Mouse (Mus musculus) monocyte, adult 59 days (primary cell): ENCODE results near the gene Fam53a. TPM values are rescaled to one million over a fixed set of nuclear protein-coding genes. Genes with fewer than 3 reads are reported as not detected.

ENCODE experiments used
- total RNA-seq, 2 experiments: library from RNA; stranded (reverse); gene quantifications; one replicate each; pipeline ENCODE4 v1.2.4; 2023

Fam53a gene
- 10 to 100 TPM; 20.6 to 25.2 TPM for total RNA-seq

GRCm38 (mm10) chr5:33629301-33629987 lies at the start of gene Fam53a, which contains the start of gene Gm9903:
Fam53a (minus strand) TSS chr5:33629635.
Gm9903 (plus strand) TSS chr5:33629925.

GRCm38 (mm10) chr5:33657787-33658663 lies 28.6 kb upstream of the Fam53a start, which contains the start of the genes Tacc3 and Tmem129:
Tacc3 (plus strand) TSS chr5:33658128.
Tmem129 (minus strand) TSS chr5:33658416.

GRCm38 (mm10) chr5:33651921-33652782 lies 22.7 kb upstream of the Fam53a start, which contains the start of gene Slbp:
Slbp (minus strand) TSS chr5:33652574.

Other genes starting within 250 kb of the Fam53a start
- not detected for gene Nkx1-1, start 195.7 kb downstream of the Fam53a start, total RNA-seq
- under 1 TPM in 1 of 2 experiments, not detected in 1; 0.45 TPM for gene Gm9903, start 290 bp upstream of the Fam53a start, total RNA-seq
- 10 to 100 TPM; 49.8 to 60.6 TPM for gene Slbp, start 22.9 kb upstream of the Fam53a start, total RNA-seq
- 1 to 10 TPM; 6.1 to 8.0 TPM for gene Tacc3, start 28.5 kb upstream of the Fam53a start, total RNA-seq
- gene Tmem129, start 28.8 kb upstream of the Fam53a start, total RNA-seq, result 1 to 10 TPM; 6.3 to 7.6 TPM
- under 1 TPM in 1 of 2 experiments, not detected in 1; 0.89 TPM for gene Fgfr3, start 92.0 kb upstream of the Fam53a start, total RNA-seq
- 10 to 100 TPM; 45.3 to 61.2 TPM for gene Letm1, start 153.2 kb upstream of the Fam53a start, total RNA-seq
- gene Nsd2, start 191.1 kb upstream of the Fam53a start, total RNA-seq, result 10 to 100 TPM; 27.1 to 30.3 TPM